Mouse (Mus musculus) lung, adult 2 months (tissue): Measurements from ENCODE around the gene Rfx4. TPM values are rescaled to one million over a fixed set of nuclear protein-coding genes. Genes with fewer than 3 reads are reported as not detected.

Source experiments
- DNase-seq: peaks from one replicate; pipeline ENCODE4 v3.0.0; 2022
- H3K4me1 ChIP-seq: fragments of 200-500 bp; 2 replicates; pipeline ENCODE4 v1.6.1; 2011; ENCODE audit warnings: low read length; ENCODE audit not compliant: control insufficient read depth, insufficient read depth
- H3K4me3 ChIP-seq: fragments of 200-500 bp; replicated peaks from 2 replicates; pipeline ENCODE3; 2011; ENCODE audit warnings: low read depth, mild to moderate bottlenecking, control low read depth, low read length; ENCODE audit errors: extremely low read depth
- CTCF ChIP-seq: fragments of 200-500 bp; IDR thresholded peaks from 2 replicates; pipeline ENCODE4 v1.5.1; 2011; ENCODE audit warnings: mild to moderate bottlenecking, low read length, control low read depth; ENCODE audit not compliant: insufficient read depth
- POLR2A ChIP-seq: fragments of 200-500 bp; IDR thresholded peaks from 2 replicates; pipeline ENCODE4 v1.6.1; 2011; ENCODE audit warnings: low read depth, mild to moderate bottlenecking, control low read depth, low read length, borderline replicate concordance; ENCODE audit errors: extremely low read depth
- WGBS: fragments of 180-500 bp; shearing (Covaris S2); methylation state at CpG from one replicate; pipeline ENCODE4 v1.1.7; 2018; 5-methylcytosine and 5-hydroxymethylcytosine counted together
- polyA plus RNA-seq: library from polyadenylated mRNA; depleted of rRNA; stranded (reverse); fragments of >200 nt; gene quantifications from 2 replicates; pipeline ENCODE4 v1.2.3, GENCODE M21; 2012

Gene Rfx4
- polyA plus RNA-seq, 1 experiment = 0.13 TPM

- WGBS = 58% methylated on average over 5 of the region's 5 CpGs
- TF ChIP-seq CTCF = no peak
- no peak for TF ChIP-seq POLR2A
- no peak for DNase-seq
- Histone ChIP-seq H3K4me3 (no peak overlapping the region), H3K4me1 (no peaks in the 10 kb centered on the region)
Measured at GRCm38 (mm10) chr10:84885341-84885884, 129.6 kb downstream of the Rfx4 start.

DNA sequence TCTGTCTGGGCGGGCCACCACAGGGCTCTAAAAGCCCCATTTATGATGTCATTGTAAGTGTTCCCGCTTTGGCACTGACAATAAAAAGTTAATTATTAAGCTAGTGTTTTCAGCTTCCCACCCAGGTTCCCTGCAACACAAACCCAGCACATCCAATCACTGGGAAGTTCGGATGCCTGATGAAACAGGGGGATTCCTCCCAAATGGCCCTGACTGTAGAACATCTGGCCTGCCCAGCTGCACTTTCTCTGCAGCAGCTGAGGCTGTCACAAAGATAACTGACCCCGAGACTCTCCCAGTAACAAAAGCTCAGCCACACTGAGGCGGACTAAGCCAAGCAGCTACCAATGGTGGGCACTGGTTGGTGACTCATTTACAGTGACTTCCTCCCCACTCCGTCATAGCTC, 130.4 kb downstream of the Rfx4 start:
- Histone ChIP-seq H3K4me1 (no peaks in the 10 kb centered on the region), H3K4me3 (no peak overlapping the region)
- WGBS = 26% methylated on average over 6 of the region's 6 CpGs
- peak; percentile 13 for DNase-seq
- TF ChIP-seq CTCF (no peak), POLR2A (no peak)

DNA sequence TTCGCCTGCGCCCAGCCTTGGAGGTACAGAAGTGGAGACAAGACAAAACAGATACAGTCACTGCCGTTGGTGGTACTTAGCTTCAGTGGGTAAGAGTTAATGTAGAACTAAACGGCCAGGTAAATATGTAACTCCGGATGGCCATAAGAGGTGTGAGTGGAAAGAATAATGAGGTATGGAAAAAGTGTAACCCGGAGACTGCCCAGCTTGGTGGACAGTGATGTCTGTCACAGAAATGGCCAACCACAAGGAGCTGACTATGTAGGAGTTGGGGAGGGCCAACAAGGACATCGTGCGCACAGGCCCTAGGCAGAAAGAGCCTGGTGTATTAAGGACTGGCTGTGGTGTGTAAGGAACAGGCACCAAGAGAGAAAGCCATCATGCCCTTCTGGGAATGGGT, 130.9 kb downstream of the Rfx4 start:
- Histone ChIP-seq H3K4me3 (no peak overlapping the region), H3K4me1 (no peaks in the 10 kb centered on the region)
- TF ChIP-seq CTCF (no peak), POLR2A (no peak)
- 53% methylated on average over 8 of the region's 8 CpGs for WGBS
- no peak for DNase-seq

- WGBS = 82% methylated on average over 4 of the region's 4 CpGs
- TF ChIP-seq CTCF = no peak
- TF ChIP-seq POLR2A = no peak
- Histone ChIP-seq H3K4me3 (no peak overlapping the region), H3K4me1 (no peaks in the 10 kb centered on the region)
- DNase-seq = no peak
Measured at GRCm38 (mm10) chr10:84889096-84889846, 133.4 kb downstream of the Rfx4 start.

GRCm38 (mm10) chr10:84895810-84896358, 140.0 kb downstream of the Rfx4 start:
- Histone ChIP-seq H3K4me1 (no peaks in the 10 kb centered on the region), H3K4me3 (no peak overlapping the region)
- TF ChIP-seq POLR2A (no peak), CTCF (no peak)
- WGBS = 88% methylated on average over 10 of the region's 10 CpGs
- no peak for DNase-seq

GRCm38 (mm10) chr10:84896941-84897930, 141.4 kb downstream of the Rfx4 start:
- TF ChIP-seq POLR2A = no peak
- no peak for TF ChIP-seq CTCF
- 61% methylated on average over 9 of the region's 9 CpGs for WGBS
- no peak overlapping the region for H3K4me3 ChIP-seq
- H3K4me1 ChIP-seq = no peaks in the 10 kb centered on the region
- DNase-seq = no peak

DNA sequence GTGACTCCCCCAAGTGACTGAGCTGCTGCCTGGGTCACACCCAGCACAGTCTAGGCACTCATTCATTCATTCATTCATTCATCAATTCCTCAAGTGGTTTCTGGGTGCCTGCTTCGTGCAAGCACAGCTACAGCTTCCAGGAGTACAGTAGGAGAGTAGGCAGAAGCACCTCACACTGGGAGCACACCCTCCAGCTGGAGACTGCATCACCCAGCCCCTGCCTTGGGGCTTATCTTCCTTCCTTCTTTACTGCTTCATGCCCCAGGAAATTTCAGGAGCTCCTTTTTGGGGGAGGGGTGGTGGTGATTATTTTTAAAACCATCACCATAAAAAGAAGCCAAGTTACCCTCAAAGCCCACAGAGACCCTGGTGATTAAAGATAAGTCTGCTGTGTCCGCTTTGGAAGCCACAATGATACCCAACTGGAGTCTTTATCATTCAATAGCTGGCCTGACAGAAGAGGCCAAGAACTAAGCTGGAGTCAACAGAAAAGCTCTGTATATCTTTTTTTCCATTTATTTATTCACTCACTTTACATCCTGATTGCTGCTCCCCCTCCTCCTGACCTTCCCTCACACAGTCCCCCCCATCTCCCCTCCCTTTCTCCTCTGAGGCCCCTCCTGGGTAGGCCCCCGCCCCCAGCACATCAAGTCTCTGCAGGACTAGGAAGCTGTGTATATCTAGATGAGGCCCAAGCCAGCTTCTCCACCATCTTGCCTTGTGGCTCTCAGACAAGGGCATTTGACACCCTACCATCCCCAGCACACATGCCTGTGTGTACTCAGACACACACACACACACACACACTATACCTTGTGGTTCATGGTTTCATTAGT, 142.5 kb downstream of the Rfx4 start:
- DNase-seq = no peak
- Histone ChIP-seq H3K4me1 (no peaks in the 10 kb centered on the region), H3K4me3 (no peak overlapping the region)
- TF ChIP-seq POLR2A (no peak), CTCF (no peak)
- WGBS = 81% methylated on average over 3 of the region's 3 CpGs

DNA sequence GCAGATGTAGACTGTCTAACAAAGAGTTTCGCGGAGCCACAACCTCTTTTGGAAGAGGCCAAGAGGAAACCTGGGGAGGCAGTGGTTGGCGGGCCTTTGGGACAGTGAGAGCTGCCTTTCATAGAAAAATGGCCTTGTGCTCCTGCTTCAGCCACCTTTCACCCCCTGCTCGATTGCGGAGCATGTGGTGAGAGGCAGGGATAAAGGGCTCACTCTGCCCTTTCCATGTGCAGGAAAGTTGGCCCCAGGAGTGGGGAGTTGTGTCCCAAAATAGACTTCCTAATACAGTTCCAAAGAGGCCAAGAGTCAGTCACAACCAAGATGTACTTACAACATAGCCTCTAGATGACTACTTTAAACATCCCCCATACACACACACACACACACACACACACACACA, 145.8 kb downstream of the Rfx4 start:
- TF ChIP-seq CTCF = no peak
- no peak for TF ChIP-seq POLR2A
- DNase-seq = no peak
- Histone ChIP-seq H3K4me3 (no peak overlapping the region), H3K4me1 (no peaks in the 10 kb centered on the region)
- 77% methylated on average over 5 of the region's 5 CpGs for WGBS
